Mouse (Mus musculus): Measurements from ENCODE around the gene Phf1.

The Phf1 gene

GRCm38 (mm10) chr17:26933885-26934827, 1.3 kb downstream of the Phf1 start:
- DNase-seq (ENCODE audit: low spot score in 2 of 2) = no peak

GRCm38 (mm10) chr17:26935027-26935426, 2.2 kb downstream of the Phf1 start:
- DNase-seq (ENCODE audit: low spot score in 2 of 2) = no peak

- DNase-seq (ENCODE audit: low spot score in 2 of 2) = no peak
Observed at GRCm38 (mm10) chr17:26936453-26936852, 3.6 kb downstream of the Phf1 start.

GRCm38 (mm10) chr17:26936921-26937695, 4.3 kb downstream of the Phf1 start:
- no peak for DNase-seq (ENCODE audit: low spot score in 2 of 2)

DNA sequence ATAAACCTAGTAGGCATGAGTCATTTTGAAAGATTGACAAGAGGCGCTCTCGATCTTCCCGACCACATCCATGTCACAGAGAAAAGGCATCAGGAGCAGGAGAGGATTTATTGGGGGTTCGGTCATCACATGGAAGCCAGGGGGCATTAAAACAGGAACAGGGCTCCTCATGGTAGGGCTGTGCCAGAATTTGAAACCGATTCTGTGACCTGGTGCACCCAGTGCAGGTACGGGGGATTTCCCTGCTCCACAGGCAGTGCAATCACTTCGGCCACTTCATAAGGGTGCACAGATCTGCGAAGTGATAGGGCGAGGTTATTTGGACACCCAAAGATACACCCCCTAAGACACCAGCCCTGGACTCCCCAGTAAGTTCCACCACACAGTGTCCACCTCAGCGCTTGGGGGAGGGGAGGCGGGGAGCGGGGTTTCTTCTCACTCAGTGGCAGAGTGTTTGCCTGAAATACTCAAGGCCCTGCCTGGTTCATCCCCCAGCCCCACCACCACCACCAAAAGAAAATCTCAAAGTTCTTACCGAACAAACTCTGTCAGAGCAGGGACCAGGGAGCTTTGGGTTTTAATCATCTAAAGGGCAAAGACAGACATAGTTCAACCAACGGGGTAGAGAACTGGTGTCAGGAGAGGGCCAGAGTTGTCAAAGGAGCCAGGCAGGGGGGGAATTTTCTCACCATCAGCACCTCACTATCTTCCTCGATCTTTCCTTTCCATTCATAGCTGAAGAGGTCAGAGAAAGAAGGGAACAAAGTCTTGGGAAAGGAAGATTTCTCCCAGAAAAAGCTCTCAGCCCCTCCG, 5.2 kb downstream of the Phf1 start:
- peak; percentile 66 to 77 for DNase-seq (ENCODE audit: low spot score in 2 of 2)

DNA sequence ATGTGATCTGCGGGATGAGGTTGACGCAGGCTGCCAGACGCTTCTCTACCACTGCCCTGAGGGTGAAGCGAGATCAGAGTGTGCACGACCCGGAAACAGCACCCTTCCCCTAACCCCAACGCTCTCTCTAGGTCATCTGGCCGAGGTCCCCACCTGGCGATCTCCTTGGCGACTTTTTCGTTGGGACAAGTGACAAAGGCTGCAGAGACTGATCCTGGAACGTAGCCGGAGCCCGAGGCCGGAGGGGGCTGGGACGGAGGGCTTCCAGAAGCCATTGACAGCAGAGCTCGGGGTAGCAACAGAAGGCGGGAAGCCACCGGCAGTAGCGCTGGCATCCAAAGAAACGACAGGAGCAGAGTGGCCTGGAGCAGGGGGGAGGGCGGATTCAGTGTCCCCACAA, 5.9 kb downstream of the Phf1 start:
- peak in 1 of 2 experiments; percentile 47 for DNase-seq (ENCODE audit: low spot score in 2 of 2)

DNA sequence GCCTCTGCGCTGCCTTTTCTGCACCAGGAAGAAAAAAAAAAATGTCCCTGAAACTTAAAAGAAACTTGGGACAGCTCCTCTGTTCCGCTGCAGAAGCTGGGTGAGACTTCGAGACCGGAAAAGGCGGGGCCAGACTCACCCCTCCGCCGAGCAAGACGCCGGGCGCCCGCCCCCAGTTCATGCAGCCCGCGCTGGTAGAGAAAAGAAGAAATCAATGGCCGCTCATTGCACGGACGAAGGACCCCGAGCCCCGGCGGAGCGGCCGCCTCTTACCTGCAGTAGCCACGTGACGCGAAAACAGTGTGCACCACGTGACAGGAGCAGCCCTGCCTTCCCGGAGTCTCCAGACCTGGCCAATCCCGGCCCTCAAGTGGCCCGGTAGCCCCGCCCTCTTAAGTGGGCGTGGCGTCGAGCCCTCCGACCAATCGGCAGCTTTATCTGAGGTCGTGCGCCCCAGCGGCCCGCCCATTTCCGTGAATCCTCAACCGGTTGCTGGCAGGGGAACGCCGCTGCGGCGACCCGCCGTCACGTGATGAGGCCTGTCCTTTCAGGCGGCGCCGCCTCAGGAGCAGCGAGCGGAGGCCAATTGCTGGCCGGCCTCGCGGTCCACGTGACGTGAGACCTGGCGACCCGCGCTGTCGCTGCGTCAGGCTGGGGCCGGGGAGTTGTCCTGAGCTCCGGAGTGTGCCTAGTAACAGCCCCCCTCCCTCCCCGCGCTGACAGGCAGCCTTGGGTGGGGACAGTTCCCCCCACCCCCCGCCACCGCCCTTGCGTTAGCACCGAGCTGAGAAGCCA, 6.5 kb downstream of the Phf1 start, which contains the start of gene Cuta:
TSS of gene Cuta (minus strand) at position 392 of the 795 bp plus-strand sequence.
- DNase-seq (ENCODE audit: low spot score in 2 of 2) = peak; percentile 99 to 100

GRCm38 (mm10) chr17:26939973-26940300, 7.1 kb downstream of the Phf1 start:
- DNase-seq (ENCODE audit: low spot score in 2 of 2) = no peak

GRCm38 (mm10) chr17:26941031-26941789, 8.4 kb downstream of the Phf1 start, which contains the start of gene Syngap1:
Gene Syngap1, plus strand, starts transcription at chr17:26941253.
- DNase-seq (ENCODE audit: low spot score in 2 of 2) = no peak

- DNase-seq (ENCODE audit: low spot score in 2 of 2) = no peak
Observed at GRCm38 (mm10) chr17:26941841-26942570, 9.2 kb downstream of the Phf1 start.

GRCm38 (mm10) chr17:26945824-26946495, 13.1 kb downstream of the Phf1 start:
- no peak for DNase-seq (ENCODE audit: low spot score in 2 of 2)

DNA sequence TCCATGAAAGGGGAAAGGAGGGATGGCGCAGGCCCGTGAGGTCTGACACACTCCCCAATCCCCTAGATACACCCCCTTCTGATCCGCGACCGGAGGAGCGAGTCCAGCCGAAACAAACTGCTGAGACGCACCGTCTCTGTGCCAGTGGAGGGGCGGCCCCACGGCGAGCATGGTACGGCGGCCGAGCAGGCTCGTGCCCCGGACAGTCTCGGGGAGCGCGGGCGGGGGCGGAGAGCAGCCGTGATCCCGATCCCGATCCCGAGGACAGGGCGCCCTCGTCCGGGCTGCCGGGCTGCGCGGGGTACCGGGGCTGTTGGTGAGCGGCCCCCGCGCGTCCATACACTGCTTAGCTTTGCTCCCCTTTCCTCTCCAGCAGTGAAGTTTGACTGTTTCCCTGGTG, 13.7 kb downstream of the Phf1 start:
- DNase-seq (ENCODE audit: low spot score in 2 of 2) = no peak

DNA sequence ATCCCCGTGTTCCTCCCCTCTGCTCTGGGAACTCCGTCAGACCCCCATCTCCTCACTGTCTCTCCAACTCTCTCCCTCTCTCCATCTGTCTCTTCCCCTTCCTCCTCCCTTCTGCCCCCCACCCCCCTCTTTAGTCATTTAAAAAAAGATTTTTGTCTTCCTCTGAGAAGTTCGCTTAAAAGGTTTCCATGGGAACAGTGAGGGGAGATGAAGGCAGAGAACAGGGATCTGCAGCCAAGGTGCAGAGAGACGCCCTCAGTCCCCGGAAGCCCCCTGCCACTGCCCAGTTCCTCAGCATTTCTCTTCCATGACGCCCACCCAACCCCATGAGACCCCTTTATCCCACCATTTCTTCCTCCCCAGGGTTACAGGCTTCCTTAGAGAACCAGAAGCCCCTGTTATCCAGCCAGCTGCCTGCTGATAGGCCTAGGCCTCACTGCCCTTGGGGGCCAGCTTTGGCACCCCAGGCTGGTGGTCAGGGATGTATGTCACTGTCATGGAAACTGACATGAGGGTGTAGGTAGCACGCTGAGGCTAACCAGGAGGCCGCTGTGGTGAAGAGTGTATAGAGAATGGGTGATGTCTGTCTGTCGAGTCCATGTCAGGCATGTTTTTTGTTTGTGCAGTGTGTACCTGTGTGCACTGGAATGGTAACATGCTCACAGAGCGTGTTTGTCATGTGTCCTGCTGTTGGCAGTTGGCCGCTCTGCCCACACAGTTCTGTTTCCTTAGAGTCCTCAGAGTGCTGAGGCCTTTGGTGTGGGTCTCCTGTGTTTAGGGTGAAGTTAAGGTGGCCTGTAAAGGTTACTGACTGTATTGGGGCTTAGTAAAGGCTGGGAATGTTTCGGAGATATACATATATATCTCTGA, 14.6 kb downstream of the Phf1 start:
- DNase-seq (ENCODE audit: low spot score in 2 of 2) = no peak

DNA sequence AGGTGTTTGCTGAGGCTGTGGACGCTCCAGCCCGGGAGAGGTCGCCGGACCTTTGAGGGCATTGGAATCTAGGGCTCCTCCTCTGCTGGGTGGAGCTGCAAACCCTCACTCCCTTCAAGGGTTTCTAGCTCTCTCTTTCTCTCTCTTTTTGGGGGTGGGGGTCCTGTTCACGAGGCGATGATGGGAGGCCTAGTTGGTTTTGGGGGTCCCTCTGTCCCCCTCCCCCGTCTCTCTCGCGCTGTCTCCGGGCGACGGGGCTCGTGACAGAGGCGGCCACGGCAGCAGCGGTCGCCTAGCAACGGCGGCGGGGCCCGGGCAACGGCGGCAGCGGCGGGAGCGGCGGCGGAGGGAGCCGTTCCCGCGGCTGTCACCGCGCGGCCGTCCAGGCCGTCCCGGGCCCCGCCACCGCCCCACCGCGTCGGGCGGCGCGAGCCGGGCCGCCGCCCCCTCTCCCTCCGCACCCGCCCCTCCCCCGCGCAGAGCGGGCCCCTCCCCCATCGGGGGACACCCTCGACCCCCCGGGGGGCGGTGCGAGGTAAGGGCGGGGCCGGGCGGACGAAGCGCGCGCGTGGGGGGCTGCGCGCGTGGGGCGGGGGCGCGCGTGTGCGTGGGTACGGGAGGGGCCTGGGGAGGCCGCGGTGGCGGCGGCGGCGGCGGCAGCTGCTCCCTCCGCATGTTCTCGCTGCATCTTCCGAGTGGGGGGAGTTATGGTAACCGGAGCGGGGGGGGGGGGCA, 15.6 kb downstream of the Phf1 start:
- no peak for DNase-seq (ENCODE audit: low spot score in 2 of 2)

- DNase-seq (ENCODE audit: low spot score in 2 of 2) = peak in 1 of 2 experiments; percentile 38
Observed at GRCm38 (mm10) chr17:26949051-26949577, 16.3 kb downstream of the Phf1 start.

- DNase-seq (ENCODE audit: low spot score in 2 of 2) = no peak
Observed at GRCm38 (mm10) chr17:26949866-26950265, 17.0 kb downstream of the Phf1 start.
